Mouse (Mus musculus): ENCODE data around the gene Capn10. TPM values are rescaled to one million over a fixed set of nuclear protein-coding genes. Genes with fewer than 3 reads are reported as not detected.
A peak's percentile ranks its signal among the peaks of the same experiment; 100 is the strongest.

The Capn10 gene
- total RNA-seq (2022), result 10 to 100 TPM; 39.9 to 46.3 (median 43.1) TPM

GRCm38 (mm10) chr1:92934182-92934827 lies at the start of gene Capn10:
Capn10 (plus strand) TSS chr1:92934376.
- DNase-seq (ENCODE audit: low spot score in 2 of 2), result peak; percentile 97

GRCm38 (mm10) chr1:92888901-92889655 lies 45.1 kb upstream of the Capn10 start:
- no peak for DNase-seq (ENCODE audit: low spot score in 2 of 2)

GRCm38 (mm10) chr1:92892791-92893190 lies 41.4 kb upstream of the Capn10 start:
- DNase-seq (ENCODE audit: low spot score in 2 of 2), result no peak

DNA sequence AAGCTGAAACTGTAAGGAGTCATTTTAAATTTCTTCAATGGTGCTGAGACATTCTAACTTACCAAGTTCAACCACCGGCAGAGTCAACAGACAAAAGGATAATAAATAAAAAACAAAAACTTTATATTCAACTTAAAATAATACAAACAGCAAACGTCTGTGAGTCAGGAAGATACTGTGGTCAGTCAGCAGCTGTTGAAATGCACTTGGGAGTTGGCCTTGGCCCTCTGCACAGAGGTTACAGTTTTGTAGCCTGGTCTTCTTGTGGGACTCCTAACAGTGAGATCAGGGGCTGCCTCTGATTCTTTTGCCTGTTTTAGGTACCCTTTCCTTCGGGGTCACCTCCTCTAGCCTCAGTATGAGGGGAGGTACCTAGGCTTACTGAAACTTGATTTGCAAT lies 40.3 kb upstream of the Capn10 start:
- DNase-seq (ENCODE audit: low spot score in 2 of 2), result no peak

- peak; percentile 80 to 85 for DNase-seq (ENCODE audit: low spot score in 2 of 2)
These were observed 39.1 kb upstream of the Capn10 start for GRCm38 (mm10) chr1:92895089-92895488.

DNA sequence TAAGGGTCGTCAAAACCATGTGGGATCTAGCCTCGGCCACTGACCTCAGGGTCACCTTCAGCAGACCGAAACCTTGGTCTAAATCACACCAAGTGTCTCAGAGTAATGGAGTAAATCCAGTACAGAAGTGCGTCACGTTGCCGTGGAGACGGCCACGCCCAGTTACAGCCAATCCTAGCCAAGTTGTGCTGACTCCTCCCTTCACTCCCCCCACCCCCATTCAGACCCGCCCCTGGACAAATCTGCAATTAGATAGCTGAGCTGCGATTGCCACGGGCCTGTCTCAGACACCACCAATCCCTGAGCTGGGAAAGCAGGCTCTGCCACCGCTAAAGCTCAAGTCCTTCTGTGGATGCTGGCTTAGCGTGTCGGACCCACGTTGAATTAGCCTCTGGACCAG lies 31.4 kb upstream of the Capn10 start, which contains the start of gene Ankmy1:
Ankmy1 (minus strand) TSS at position 121 of the 400 bp plus-strand sequence.
- DNase-seq (ENCODE audit: low spot score in 2 of 2), result peak in 1 of 2 experiments; percentile 63

DNA sequence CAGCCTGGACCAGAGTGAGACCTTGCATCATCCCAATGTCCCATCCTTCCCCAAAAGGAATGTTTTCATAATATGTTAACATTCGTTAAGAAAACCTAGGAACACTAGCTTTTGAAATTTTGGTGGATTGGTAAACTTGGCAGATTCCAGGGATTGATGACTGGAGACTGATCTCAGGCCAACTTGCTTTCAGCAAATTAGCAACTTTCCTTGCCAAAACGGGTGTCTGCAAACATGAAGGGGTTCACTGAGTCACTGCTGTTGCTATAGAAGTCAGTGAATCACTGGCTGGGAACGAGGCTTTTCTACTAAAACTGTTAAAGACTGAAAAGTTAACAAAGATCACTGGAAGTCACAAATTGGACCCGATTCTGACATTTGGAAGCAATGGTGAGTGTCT lies 30.5 kb upstream of the Capn10 start:
- no peak for DNase-seq (ENCODE audit: low spot score in 2 of 2)

GRCm38 (mm10) chr1:92905703-92906310 lies 28.4 kb upstream of the Capn10 start:
- no peak for DNase-seq (ENCODE audit: low spot score in 2 of 2)

DNA sequence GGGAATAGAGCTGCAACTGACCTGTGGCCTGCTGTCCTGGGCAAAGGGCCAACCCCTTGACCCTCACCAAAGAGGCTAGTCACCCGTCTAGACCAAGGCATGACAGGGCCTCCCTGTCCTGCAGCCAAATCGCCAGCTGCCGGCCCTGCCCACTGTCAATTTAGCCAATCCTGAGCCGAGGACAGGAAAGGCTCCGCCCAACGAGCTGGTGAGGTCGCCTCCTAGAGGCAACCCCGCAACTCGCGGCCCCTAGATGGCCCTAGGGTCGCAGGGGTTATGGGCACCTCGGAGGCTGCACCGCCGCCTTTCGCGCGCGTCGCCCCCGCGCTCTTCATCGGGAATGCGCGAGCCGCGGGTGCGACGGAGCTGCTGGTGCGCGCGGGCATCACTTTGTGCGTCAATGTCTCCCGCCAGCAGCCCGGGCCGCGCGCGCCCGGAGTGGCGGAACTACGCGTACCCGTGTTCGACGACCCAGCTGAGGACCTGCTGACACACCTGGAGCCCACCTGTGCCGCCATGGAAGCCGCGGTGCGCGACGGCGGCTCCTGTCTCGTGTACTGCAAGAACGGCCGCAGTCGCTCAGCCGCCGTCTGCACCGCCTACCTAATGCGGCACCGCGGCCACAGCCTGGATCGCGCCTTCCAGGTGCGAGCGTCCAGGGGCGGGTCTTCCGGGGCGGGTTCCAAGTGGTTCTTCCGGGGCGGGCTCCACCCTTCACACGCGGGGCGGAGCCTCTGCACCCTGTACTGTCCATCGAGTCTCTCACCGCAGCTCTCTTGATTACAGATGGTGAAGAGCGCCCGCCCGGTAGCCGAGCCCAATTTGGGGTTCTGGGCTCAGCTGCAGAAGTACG lies 27.2 kb upstream of the Capn10 start, which contains the start of gene Dusp28:
Dusp28 (plus strand) TSS at position 203 of the 853 bp plus-strand sequence.
- DNase-seq (ENCODE audit: low spot score in 2 of 2), result peak; percentile 83 to 89

DNA sequence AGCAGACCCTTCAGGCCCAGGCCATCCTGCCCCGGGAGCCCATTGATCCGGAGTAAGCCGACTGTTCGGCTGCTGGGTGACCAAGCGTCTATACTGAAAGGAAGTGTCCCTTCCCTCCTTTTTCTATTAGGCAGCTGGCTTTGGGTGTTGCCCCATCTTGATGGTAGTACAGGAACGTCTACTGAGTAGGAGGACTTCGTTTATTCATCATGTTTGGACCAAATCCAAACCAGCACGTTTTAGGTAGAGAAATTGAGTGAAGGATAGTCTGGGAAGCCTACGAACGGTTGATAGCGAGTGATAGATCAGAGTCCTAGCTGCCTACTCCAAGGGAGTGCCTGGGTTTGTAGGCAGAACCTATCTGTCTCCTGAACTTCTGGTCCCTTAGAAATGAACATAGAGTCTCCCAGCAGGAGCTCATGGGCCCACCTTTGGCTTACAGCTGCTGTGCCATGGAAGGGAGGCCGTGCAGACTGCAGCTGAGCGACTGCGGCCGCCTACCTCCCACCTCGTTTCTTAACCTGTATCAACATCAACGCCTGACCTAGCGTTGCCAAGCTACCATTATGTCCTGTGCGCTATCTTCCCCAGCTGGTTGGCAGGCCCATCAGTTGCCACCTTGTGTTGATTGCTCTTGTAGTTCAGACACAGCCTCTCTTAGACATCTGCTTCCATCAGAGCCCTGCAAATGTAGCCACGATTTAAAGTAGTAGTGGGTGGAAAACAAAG lies 26.4 kb upstream of the Capn10 start:
- DNase-seq (ENCODE audit: low spot score in 2 of 2), result no peak

- no peak for DNase-seq (ENCODE audit: low spot score in 2 of 2)
These were observed 25.5 kb upstream of the Capn10 start for GRCm38 (mm10) chr1:92908664-92909063.

- DNase-seq (ENCODE audit: low spot score in 2 of 2), result no peak
These were observed 25.1 kb upstream of the Capn10 start for GRCm38 (mm10) chr1:92909068-92909467.

- peak in 1 of 2 experiments; percentile 76 for DNase-seq (ENCODE audit: low spot score in 2 of 2)
These were observed 23.8 kb upstream of the Capn10 start, which contains the start of gene Rnpepl1 for GRCm38 (mm10) chr1:92910239-92910885. Rnpepl1 (plus strand) TSS chr1:92910783.

GRCm38 (mm10) chr1:92910925-92911720 lies 23.1 kb upstream of the Capn10 start:
- DNase-seq (ENCODE audit: low spot score in 2 of 2), result peak in 1 of 2 experiments; percentile 62

- DNase-seq (ENCODE audit: low spot score in 2 of 2), result no peak
These were observed 22.4 kb upstream of the Capn10 start for GRCm38 (mm10) chr1:92911721-92912138.

DNA sequence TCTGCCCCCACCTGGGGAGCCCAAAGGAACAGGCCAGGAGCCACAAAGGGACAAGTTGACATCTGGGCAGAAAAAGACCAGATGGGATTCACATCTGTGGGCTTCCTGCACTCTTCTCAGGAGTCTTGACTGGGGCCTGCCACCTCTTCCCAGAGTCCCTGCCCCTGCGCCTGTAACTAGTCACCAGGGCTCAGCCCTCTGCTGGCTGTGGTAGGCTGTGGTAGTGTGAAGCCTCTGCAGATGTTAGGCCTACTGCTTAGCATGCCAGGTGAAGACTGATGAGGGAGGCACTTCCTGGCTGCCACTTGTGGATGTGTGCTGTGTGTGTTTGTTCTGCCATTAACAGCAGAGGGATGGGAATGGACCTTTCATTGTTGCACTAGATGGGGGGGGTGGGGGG lies 21.9 kb upstream of the Capn10 start:
- no peak for DNase-seq (ENCODE audit: low spot score in 2 of 2)

DNA sequence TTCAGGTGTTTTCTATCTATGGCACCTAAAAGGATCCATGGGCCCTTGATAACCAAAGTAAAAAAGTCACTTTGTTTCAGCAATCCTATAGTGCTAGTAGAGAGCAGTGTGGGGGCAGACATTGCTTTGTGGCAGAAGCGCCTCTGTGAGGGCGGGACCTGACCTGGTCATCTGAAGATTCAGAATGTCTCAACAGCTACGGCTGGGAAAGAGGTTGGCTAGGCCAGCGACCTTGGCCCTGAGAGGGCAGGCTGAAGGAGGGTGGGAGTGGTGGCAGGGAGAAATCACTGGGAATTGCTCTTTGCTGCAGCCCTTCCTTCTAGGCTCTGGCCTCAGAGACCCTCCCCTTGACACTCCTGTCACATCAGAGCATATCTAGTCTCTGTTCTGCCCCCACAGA lies 19.9 kb upstream of the Capn10 start:
- no peak for DNase-seq (ENCODE audit: low spot score in 2 of 2)

- no peak for DNase-seq (ENCODE audit: low spot score in 2 of 2)
These were observed 19.2 kb upstream of the Capn10 start for GRCm38 (mm10) chr1:92914993-92915392.

DNA sequence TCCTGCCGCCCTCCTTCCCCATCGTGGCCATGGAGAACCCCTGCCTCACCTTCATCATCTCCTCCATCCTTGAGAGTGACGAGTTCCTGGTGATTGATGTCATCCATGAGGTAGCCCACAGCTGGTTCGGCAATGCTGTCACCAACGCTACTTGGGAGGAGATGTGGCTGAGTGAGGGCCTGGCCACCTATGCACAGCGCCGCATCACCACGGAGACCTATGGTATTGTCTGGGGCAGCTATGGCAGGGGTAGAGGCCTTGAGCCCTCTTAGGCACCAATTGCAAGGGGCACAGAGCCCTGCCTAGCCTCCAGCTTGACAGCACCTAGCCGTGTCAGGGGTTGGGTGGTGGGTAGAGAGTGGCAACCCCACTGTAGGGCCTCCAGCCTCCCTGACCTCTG lies 17.5 kb upstream of the Capn10 start:
- DNase-seq (ENCODE audit: low spot score in 2 of 2), result no peak
